Mouse (Mus musculus): ENCODE results near the gene Capza1. TPM values are rescaled to one million over a fixed set of nuclear protein-coding genes. Genes with fewer than 3 reads are reported as not detected.

Gene Capza1
- polyA plus RNA-seq, 1 experiment = 18.9 TPM

- H3K36me3 ChIP-seq (ENCODE audit: control insufficient read depth, insufficient read depth, low read length) = peaks cover 4% of the 10 kb centered on the region; the same call in 1 of the 2 replicates
- H3K27me3 ChIP-seq (ENCODE audit: control insufficient read depth, insufficient read depth, low read length) = no peaks in the 10 kb centered on the region
- H3K4me1 ChIP-seq (ENCODE audit: control insufficient read depth, insufficient read depth, insufficient read length, low read length) = peaks cover 5% of the 10 kb centered on the region; the same call in 1 of the 2 replicates
- no peak overlapping the region for H3K4me3 ChIP-seq (ENCODE audit: low read depth, low read length)
- WGBS = 20% methylated on average over 3 of the region's 3 CpGs
- no peak for TF ChIP-seq CTCF (IDR thresholded peaks at IDR 0.05; ENCODE audit: extremely low read depth, insufficient read length, insufficient replicate concordance, low read depth, low read length)
- TF ChIP-seq POLR2A (IDR thresholded peaks at IDR 0.05; ENCODE audit: low read depth, low read length) = no peak
- H3K27ac ChIP-seq (ENCODE audit: insufficient read depth, low read depth, low read length) = no peak overlapping the region
Measured at GRCm38 (mm10) chr3:104811752-104812151, 52.6 kb downstream of the Capza1 start.

GRCm38 (mm10) chr3:104805539-104805938, 58.8 kb downstream of the Capza1 start:
- Histone ChIP-seq H3K4me3 (ENCODE audit: low read depth, low read length) (no peak overlapping the region), H3K4me1 (ENCODE audit: control insufficient read depth, insufficient read depth, insufficient read length, low read length) (no peaks in the 10 kb centered on the region), H3K27ac (ENCODE audit: insufficient read depth, low read depth, low read length) (no peak overlapping the region), H3K36me3 (ENCODE audit: control insufficient read depth, insufficient read depth, low read length) (peaks cover 30% of the 10 kb centered on the region), H3K27me3 (ENCODE audit: control insufficient read depth, insufficient read depth, low read length) (no peaks in the 10 kb centered on the region)
- TF ChIP-seq POLR2A (IDR thresholded peaks at IDR 0.05; ENCODE audit: low read depth, low read length) (no peak), CTCF (IDR thresholded peaks at IDR 0.05; ENCODE audit: extremely low read depth, insufficient read length, insufficient replicate concordance, low read depth, low read length) (no peak)
- 76% methylated on average over 9 of the region's 9 CpGs for WGBS

- no peak overlapping the region for H3K4me3 ChIP-seq (ENCODE audit: low read depth, low read length)
- H3K4me1 ChIP-seq (ENCODE audit: control insufficient read depth, insufficient read depth, insufficient read length, low read length) = no peaks in the 10 kb centered on the region
- H3K36me3 ChIP-seq (ENCODE audit: control insufficient read depth, insufficient read depth, low read length) = peaks cover 42% of the 10 kb centered on the region
- no peak for TF ChIP-seq CTCF (IDR thresholded peaks at IDR 0.05; ENCODE audit: extremely low read depth, insufficient read length, insufficient replicate concordance, low read depth, low read length)
- TF ChIP-seq POLR2A (IDR thresholded peaks at IDR 0.05; ENCODE audit: low read depth, low read length) = no peak
- no peaks in the 10 kb centered on the region for H3K27me3 ChIP-seq (ENCODE audit: control insufficient read depth, insufficient read depth, low read length)
- no peak overlapping the region for H3K27ac ChIP-seq (ENCODE audit: insufficient read depth, low read depth, low read length)
- 93% methylated on average over 10 of the region's 10 CpGs for WGBS
Measured at GRCm38 (mm10) chr3:104804312-104804711, 60.0 kb downstream of the Capza1 start.

GRCm38 (mm10) chr3:104801481-104801880, 62.8 kb downstream of the Capza1 start:
- no peak for TF ChIP-seq POLR2A (IDR thresholded peaks at IDR 0.05; ENCODE audit: low read depth, low read length)
- TF ChIP-seq CTCF (IDR thresholded peaks at IDR 0.05; ENCODE audit: extremely low read depth, insufficient read length, insufficient replicate concordance, low read depth, low read length) = no peak
- no peak overlapping the region for H3K27ac ChIP-seq (ENCODE audit: insufficient read depth, low read depth, low read length)
- H3K4me3 ChIP-seq (ENCODE audit: low read depth, low read length) = no peak overlapping the region
- 96% methylated on average over 6 of the region's 6 CpGs for WGBS
- H3K36me3 ChIP-seq (ENCODE audit: control insufficient read depth, insufficient read depth, low read length) = peaks cover 59% of the 10 kb centered on the region
- H3K27me3 ChIP-seq (ENCODE audit: control insufficient read depth, insufficient read depth, low read length) = no peaks in the 10 kb centered on the region
- peaks cover 7% of the 10 kb centered on the region for H3K4me1 ChIP-seq (ENCODE audit: control insufficient read depth, insufficient read depth, insufficient read length, low read length)

- TF ChIP-seq POLR2A (IDR thresholded peaks at IDR 0.05; ENCODE audit: low read depth, low read length) (no peak), CTCF (IDR thresholded peaks at IDR 0.05; ENCODE audit: extremely low read depth, insufficient read length, insufficient replicate concordance, low read depth, low read length) (no peak)
- Histone ChIP-seq H3K27ac (ENCODE audit: insufficient read depth, low read depth, low read length) (no peak overlapping the region), H3K4me3 (ENCODE audit: low read depth, low read length) (no peak overlapping the region), H3K36me3 (ENCODE audit: control insufficient read depth, insufficient read depth, low read length) (peaks cover 62% of the 10 kb centered on the region), H3K4me1 (ENCODE audit: control insufficient read depth, insufficient read depth, insufficient read length, low read length) (peaks cover 11% of the 10 kb centered on the region), H3K27me3 (ENCODE audit: control insufficient read depth, insufficient read depth, low read length) (no peaks in the 10 kb centered on the region)
- WGBS = 94% methylated on average over 11 of the region's 11 CpGs
Measured at GRCm38 (mm10) chr3:104800681-104801080, 63.6 kb downstream of the Capza1 start.

- H3K4me1 ChIP-seq (ENCODE audit: control insufficient read depth, insufficient read depth, insufficient read length, low read length) = peaks cover 47% of the 10 kb centered on the region
- 21% methylated on average over 15 of the region's 15 CpGs for WGBS
- H3K27me3 ChIP-seq (ENCODE audit: control insufficient read depth, insufficient read depth, low read length) = no peaks in the 10 kb centered on the region
- H3K36me3 ChIP-seq (ENCODE audit: control insufficient read depth, insufficient read depth, low read length) = peaks cover 69% of the 10 kb centered on the region
- peak overlapping the region; percentile 99 for H3K27ac ChIP-seq (ENCODE audit: insufficient read depth, low read depth, low read length)
- H3K4me3 ChIP-seq (ENCODE audit: low read depth, low read length) = no peak overlapping the region
- TF ChIP-seq POLR2A (IDR thresholded peaks at IDR 0.05; ENCODE audit: low read depth, low read length) = no peak
- no peak for TF ChIP-seq CTCF (IDR thresholded peaks at IDR 0.05; ENCODE audit: extremely low read depth, insufficient read length, insufficient replicate concordance, low read depth, low read length)
Measured at GRCm38 (mm10) chr3:104796430-104797082, 67.7 kb downstream of the Capza1 start.

GRCm38 (mm10) chr3:104795661-104796340, 68.5 kb downstream of the Capza1 start:
- WGBS = 42% methylated on average over 15 of the region's 15 CpGs
- peak overlapping the region; percentile 40 for H3K4me3 ChIP-seq (ENCODE audit: low read depth, low read length)
- no peaks in the 10 kb centered on the region for H3K27me3 ChIP-seq (ENCODE audit: control insufficient read depth, insufficient read depth, low read length)
- peaks cover 50% of the 10 kb centered on the region for H3K4me1 ChIP-seq (ENCODE audit: control insufficient read depth, insufficient read depth, insufficient read length, low read length)
- peaks cover 62% of the 10 kb centered on the region for H3K36me3 ChIP-seq (ENCODE audit: control insufficient read depth, insufficient read depth, low read length)
- TF ChIP-seq POLR2A (IDR thresholded peaks at IDR 0.05; ENCODE audit: low read depth, low read length) (no peak), CTCF (IDR thresholded peaks at IDR 0.05; ENCODE audit: extremely low read depth, insufficient read length, insufficient replicate concordance, low read depth, low read length) (no peak)
- peak overlapping the region; percentile 99 for H3K27ac ChIP-seq (ENCODE audit: insufficient read depth, low read depth, low read length)
